Mouse (Mus musculus) retina, adult 2 months (tissue): ENCODE measurements around the gene Hapln4.

Source experiments
- DNase-seq: peaks from one replicate; pipeline ENCODE4 v3.0.0-alpha.2; 2012; ENCODE audit warnings: low read depth, low spot score

Hapln4 gene

GRCm38 (mm10) chr8:70100241-70100640 is 17.0 kb downstream of the Hapln4 start:
- no peak for DNase-seq

GRCm38 (mm10) chr8:70104506-70104905 is 21.2 kb downstream of the Hapln4 start:
- DNase-seq, result no peak

- DNase-seq, result no peak
Observed at GRCm38 (mm10) chr8:70104922-70105321, 21.7 kb downstream of the Hapln4 start.

GRCm38 (mm10) chr8:70110451-70110850 is 27.2 kb downstream of the Hapln4 start:
- DNase-seq, result no peak

- no peak for DNase-seq
Observed at GRCm38 (mm10) chr8:70111192-70111795, 28.0 kb downstream of the Hapln4 start.

GRCm38 (mm10) chr8:70112401-70113016 is 29.3 kb downstream of the Hapln4 start:
- no peak for DNase-seq

GRCm38 (mm10) chr8:70114488-70114887 is 31.2 kb downstream of the Hapln4 start:
- no peak for DNase-seq

- no peak for DNase-seq
Observed at GRCm38 (mm10) chr8:70114892-70115291, 31.6 kb downstream of the Hapln4 start.

GRCm38 (mm10) chr8:70117611-70118010 is 34.4 kb downstream of the Hapln4 start:
- DNase-seq, result no peak

- no peak for DNase-seq
Observed at GRCm38 (mm10) chr8:70118726-70119700, 35.8 kb downstream of the Hapln4 start.

GRCm38 (mm10) chr8:70120667-70121066 is 37.4 kb downstream of the Hapln4 start, which contains the start of gene Ncan:
Ncan (minus strand) TSS chr8:70120873.
- no peak for DNase-seq

- no peak for DNase-seq
Observed at GRCm38 (mm10) chr8:70122863-70123262, 39.6 kb downstream of the Hapln4 start.

- no peak for DNase-seq
Observed at GRCm38 (mm10) chr8:70124992-70125391, 41.7 kb downstream of the Hapln4 start.

- DNase-seq, result no peak
Observed at GRCm38 (mm10) chr8:70128435-70128834, 45.2 kb downstream of the Hapln4 start.

GRCm38 (mm10) chr8:70129309-70129952 is 46.2 kb downstream of the Hapln4 start:
- no peak for DNase-seq

GRCm38 (mm10) chr8:70130066-70130465 is 46.8 kb downstream of the Hapln4 start:
- no peak for DNase-seq

GRCm38 (mm10) chr8:70131166-70131883 is 48.1 kb downstream of the Hapln4 start, which contains the start of gene Nr2c2ap:
Nr2c2ap (plus strand) TSS chr8:70131333.
- DNase-seq, result peak; percentile 66

GRCm38 (mm10) chr8:70134086-70134485 is 50.8 kb downstream of the Hapln4 start:
- no peak for DNase-seq

- no peak for DNase-seq
Observed at GRCm38 (mm10) chr8:70134931-70135330, 51.7 kb downstream of the Hapln4 start.

- no peak for DNase-seq
Observed at GRCm38 (mm10) chr8:70136591-70136990, 53.3 kb downstream of the Hapln4 start.

GRCm38 (mm10) chr8:70137890-70138289 is 54.6 kb downstream of the Hapln4 start:
- DNase-seq, result no peak
